Mouse (Mus musculus) B cell, adult 62 days (primary cell): ENCODE results near the gene Cd22. TPM values are rescaled to one million over a fixed set of nuclear protein-coding genes. Genes with fewer than 3 reads are reported as not detected.

Experiments used
- total RNA-seq: library from RNA; stranded (reverse); gene quantifications from 4 replicates; pipeline ENCODE4 v1.2.4, GENCODE M21; 2023

The Cd22 gene
- 1,001 to 1,218 TPM (median 1,131 TPM) in 4 replicates for total RNA-seq

GRCm38 (mm10) chr7:30880176-30880575, at the start of gene Cd22:
Gene Cd22 (minus strand): TSS chr7:30880342.

DNA sequence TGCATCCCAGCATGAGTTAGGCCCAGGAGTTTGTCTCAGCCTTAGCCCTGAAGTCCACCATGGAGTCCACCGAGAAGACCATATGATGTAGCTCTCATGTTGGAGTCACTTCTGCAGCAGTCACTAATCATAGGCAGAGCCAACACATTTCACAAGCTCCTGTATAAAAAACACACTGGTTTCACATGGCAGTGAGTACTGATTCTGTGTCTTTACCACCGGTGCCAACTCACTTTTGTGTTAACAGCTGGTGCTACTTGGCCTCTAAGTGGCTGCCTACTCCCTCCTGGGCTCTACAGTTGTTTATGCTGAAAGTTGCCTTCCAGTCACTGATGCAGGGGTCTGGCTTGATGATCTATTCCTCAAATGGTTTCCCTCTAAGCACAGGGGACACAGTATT, 44.4 kb upstream of the Cd22 start, which contains the start of gene Hamp2:
Hamp2 (minus strand) TSS at position 101 of the 400 bp plus-strand sequence.

DNA sequence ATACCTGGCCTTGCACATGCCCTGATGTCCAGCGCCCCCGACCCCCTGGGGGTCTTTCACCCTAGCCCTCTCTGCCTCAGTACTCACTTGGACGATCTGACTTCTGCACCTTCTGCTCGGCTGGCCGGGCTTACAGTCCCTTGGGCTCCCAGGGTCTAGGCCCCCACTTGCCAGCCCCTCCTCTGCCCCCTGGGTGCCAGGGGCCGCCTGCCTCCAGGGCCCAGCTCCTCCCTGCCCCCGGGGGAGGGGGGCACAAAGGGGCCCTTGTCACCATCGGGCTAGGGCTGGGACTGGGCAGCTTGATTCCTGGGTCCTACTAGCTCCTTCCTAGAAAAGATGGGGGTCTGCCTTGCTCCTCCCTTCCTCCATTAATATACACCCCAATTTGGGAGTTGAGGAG, 34.6 kb upstream of the Cd22 start, which contains the start of gene Mag:
Mag (minus strand) TSS at position 142 of the 400 bp plus-strand sequence.

GRCm38 (mm10) chr7:30861464-30861863, 18.7 kb downstream of the Cd22 start, which contains the start of gene Ffar1:
Gene Ffar1 (minus strand): TSS chr7:30861564.

GRCm38 (mm10) chr7:30856078-30856477, 24.1 kb downstream of the Cd22 start, which contains the start of gene Ffar3:
Gene Ffar3 (minus strand): TSS chr7:30856178.

DNA sequence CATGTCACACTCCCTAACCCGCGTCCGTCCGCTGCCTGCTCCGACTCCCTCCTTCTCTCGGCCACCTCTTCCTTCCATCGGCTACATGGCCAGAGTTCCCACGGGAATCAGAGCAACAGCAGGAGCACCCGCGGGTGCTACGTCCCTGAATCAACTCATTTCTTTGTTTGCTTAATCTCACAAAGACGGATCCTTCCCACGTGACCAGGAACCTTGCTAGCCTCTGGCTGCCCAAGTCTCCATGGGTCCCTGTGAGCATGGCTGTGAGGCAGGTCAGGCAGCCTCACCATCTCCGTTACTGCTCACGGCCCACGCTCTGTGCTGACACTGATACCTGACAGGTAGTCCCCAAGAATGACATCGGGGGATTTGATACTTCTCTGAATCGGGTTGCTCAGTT, 56.5 kb downstream of the Cd22 start, which contains the start of gene Ffar2:
Ffar2 (minus strand) TSS at position 101 of the 400 bp plus-strand sequence.

Other genes with a start within 250 kb of the Cd22 start
- not detected in 4 replicates for gene Etv2, start 244.5 kb downstream of the Cd22 start, total RNA-seq
- gene Rbm42, start 230.0 kb downstream of the Cd22 start, total RNA-seq, result 87.7 to 100 TPM (median 92.3 TPM) in 4 replicates
- 56.1 to 64.2 TPM (median 59.9 TPM) in 4 replicates for gene Haus5, start 215.3 kb downstream of the Cd22 start, total RNA-seq
- not detected in 4 replicates for gene Pmis2, start 208.7 kb downstream of the Cd22 start, total RNA-seq
- not detected in 4 replicates for gene 2200002J24Rik, start 181.4 kb downstream of the Cd22 start, total RNA-seq
- 0.85 to 3.1 TPM in 2 of 4 replicates, not detected in the others for gene Atp4a, start 168.1 kb downstream of the Cd22 start, total RNA-seq
- gene Tmem147, start 150.8 kb downstream of the Cd22 start, total RNA-seq, result 34.4 to 45.7 TPM (median 41.2 TPM) in 4 replicates
- not detected in 4 replicates for gene Gapdhs, start 136.7 kb downstream of the Cd22 start, total RNA-seq
- gene Sbsn, start 128.9 kb downstream of the Cd22 start, total RNA-seq, result 2.3 to 5.4 TPM (median 3.3 TPM) in 4 replicates
- not detected in 4 replicates for gene Dmkn, start 116.6 kb downstream of the Cd22 start, total RNA-seq
- gene Krtdap, start 92.4 kb downstream of the Cd22 start, total RNA-seq, result not detected in 4 replicates
- 13.9 to 20.5 TPM (median 17.6 TPM) in 4 replicates for gene Ffar2, start 56.6 kb downstream of the Cd22 start, total RNA-seq
- gene Ffar3, start 24.2 kb downstream of the Cd22 start, total RNA-seq, result 1.0 to 2.0 TPM (median 1.4 TPM) in 4 replicates
- 25.4 to 28.3 TPM (median 27.3 TPM) in 4 replicates for gene Ffar1, start 18.8 kb downstream of the Cd22 start, total RNA-seq
- not detected in 4 replicates for gene Mag, start 34.5 kb upstream of the Cd22 start, total RNA-seq
- not detected in 4 replicates for gene Hamp2, start 44.3 kb upstream of the Cd22 start, total RNA-seq
- gene Hamp, start 63.7 kb upstream of the Cd22 start, total RNA-seq, result not detected in 4 replicates
- 135 to 161 TPM (median 150 TPM) in 4 replicates for gene Usf2, start 76.5 kb upstream of the Cd22 start, total RNA-seq
- gene Lsr, start 93.1 kb upstream of the Cd22 start, total RNA-seq, result 0.61 to 1.8 TPM (median 1.3 TPM) in 4 replicates
- gene Fam187b, start 93.4 kb upstream of the Cd22 start, total RNA-seq, result 0.48 TPM in 1 of 4 replicates, not detected in the others
- 102 to 136 TPM (median 120 TPM) in 4 replicates for gene Fxyd5, start 162.1 kb upstream of the Cd22 start, total RNA-seq
- gene Fxyd7, start 171.1 kb upstream of the Cd22 start, total RNA-seq, result not detected in 4 replicates
- gene Fxyd1, start 176.9 kb upstream of the Cd22 start, total RNA-seq, result not detected in 4 replicates
- 0.17 TPM in 1 of 4 replicates, not detected in the others for gene Lgi4, start 179.0 kb upstream of the Cd22 start, total RNA-seq
- gene Fxyd3, start 196.4 kb upstream of the Cd22 start, total RNA-seq, result not detected in 4 replicates
- gene Hpn, start 234.9 kb upstream of the Cd22 start, total RNA-seq, result 1.1 TPM in 1 of 4 replicates, not detected in the others
- 0.40 to 1.1 TPM in 2 of 4 replicates, not detected in the others for gene Scn1b, start 246.7 kb upstream of the Cd22 start, total RNA-seq